Mouse (Mus musculus): ENCODE measurements around the gene Mup5. TPM values are rescaled to one million over a fixed set of nuclear protein-coding genes. Genes with fewer than 3 reads are reported as not detected.

Gene Mup5
- polyA plus RNA-seq (2014; fragmentation: Illumina TruSeq; extraction: RNeasy Lipid Tissue Mini Kit (QIAGEN cat#74804); ENCODE audit: low read depth, low replicate concordance), result not detected

DNA sequence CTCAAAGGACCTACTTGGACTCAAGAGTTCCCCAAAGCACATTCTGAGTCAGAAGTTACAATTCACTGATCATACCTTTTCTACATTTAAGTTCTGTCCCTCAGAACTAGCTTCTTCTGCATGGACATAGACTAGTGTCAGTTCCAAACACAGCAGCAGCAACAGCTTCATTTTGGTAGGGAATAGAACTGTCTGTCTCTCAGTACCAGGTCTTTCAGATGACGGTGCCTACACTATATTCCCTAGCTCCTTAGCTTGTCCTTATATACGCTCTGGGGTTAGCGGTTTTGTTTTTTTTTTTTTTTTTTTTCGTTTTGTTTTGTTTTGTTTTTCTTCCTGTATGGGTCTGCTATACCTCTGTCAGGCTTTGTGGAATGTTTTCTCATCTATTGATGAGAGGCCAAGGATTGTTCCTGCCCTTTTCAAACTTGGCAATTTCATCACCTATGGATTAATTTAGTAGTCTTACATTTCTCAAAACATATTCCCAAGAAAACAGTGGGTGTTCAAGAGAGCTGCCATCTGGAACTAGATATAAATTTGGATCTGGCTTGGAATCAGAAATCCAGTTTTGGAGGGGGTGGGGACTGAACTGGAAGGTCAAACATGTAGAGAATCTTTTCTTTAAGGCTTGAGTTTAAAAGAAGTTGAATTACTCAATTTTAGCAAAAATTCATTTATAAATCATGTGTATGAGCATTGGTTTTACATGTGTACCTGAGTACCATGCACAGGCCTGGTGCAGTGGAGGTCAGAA, at the start of gene Mup5:
TSS of gene Mup5 (minus strand) at position 282 of the 757 bp plus-strand sequence.

GRCm38 (mm10) chr4:61782169-61782568, 52.9 kb downstream of the Mup5 start, which contains the start of gene Mup19:
Mup19 (minus strand) TSS chr4:61782269.

Other genes with a start within 250 kb of the Mup5 start
- not detected for gene Mup17, start 239.4 kb downstream of the Mup5 start, polyA plus RNA-seq (2014; fragmentation: Illumina TruSeq; extraction: RNeasy Lipid Tissue Mini Kit (QIAGEN cat#74804); ENCODE audit: low read depth, low replicate concordance)
- not detected for gene Mup18, start 161.1 kb downstream of the Mup5 start, polyA plus RNA-seq (2014; fragmentation: Illumina TruSeq; extraction: RNeasy Lipid Tissue Mini Kit (QIAGEN cat#74804); ENCODE audit: low read depth, low replicate concordance)
- gene Mup19, start 53.0 kb downstream of the Mup5 start, polyA plus RNA-seq (2014; fragmentation: Illumina TruSeq; extraction: RNeasy Lipid Tissue Mini Kit (QIAGEN cat#74804); ENCODE audit: low read depth, low replicate concordance), result not detected
- gene Mup20, start 218.9 kb upstream of the Mup5 start, polyA plus RNA-seq (2014; fragmentation: Illumina TruSeq; extraction: RNeasy Lipid Tissue Mini Kit (QIAGEN cat#74804); ENCODE audit: low read depth, low replicate concordance), result not detected

All from adrenal gland, adult 10 weeks (tissue).